Mouse (Mus musculus): ENCODE results near the gene Nxph2. TPM values are rescaled to one million over a fixed set of nuclear protein-coding genes. Genes with fewer than 3 reads are reported as not detected.

The Nxph2 gene
- 3.0 TPM for polyA plus RNA-seq (2015; fragmentation: Illumina TruSeq; extraction: RNeasy Lipid Tissue Mini Kit (QIAGEN cat#74804); ENCODE audit: low read depth, low replicate concordance)

DNA sequence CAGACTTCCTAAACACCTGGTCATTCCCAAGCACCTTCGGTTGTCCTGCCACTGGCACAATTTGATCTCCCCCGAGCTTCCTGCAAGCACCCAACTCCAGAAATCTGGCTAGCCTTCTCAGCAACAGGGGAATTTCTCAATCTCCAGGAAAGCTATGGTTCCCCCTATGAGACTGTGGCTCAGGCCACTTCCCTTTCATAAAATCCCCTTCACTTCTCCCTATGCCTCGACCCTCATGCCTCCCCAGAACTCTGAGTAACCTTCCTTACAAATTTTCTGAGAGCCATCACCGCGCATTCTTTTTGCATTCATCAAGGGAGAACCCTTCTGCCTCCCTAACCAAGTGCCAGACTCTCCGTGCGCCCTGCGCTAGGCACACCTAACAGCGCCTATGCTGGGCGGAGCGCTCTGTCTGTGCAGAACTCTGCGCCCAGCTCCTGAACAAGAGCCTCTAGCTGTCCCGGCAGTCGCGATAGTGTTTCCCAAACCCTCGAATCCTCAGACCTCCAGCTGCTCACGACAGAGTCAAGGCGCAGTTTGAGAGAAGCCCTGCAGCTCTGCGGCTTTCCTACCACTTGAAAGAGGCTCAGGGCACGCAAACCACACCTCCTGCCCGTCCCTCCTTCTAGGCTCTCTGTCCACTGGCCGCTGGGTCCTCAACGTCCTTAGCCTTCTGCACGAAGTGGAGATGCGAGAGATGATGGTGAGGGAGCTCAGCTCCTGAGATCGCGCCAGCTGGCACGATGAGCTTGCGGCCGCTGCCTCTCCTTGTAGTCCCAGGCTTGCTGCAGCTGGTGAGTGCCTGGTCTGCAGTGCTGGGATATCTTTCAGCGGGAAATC lies at the start of gene Nxph2:
Gene Nxph2, plus strand, starts transcription at position 501 of the 840 bp plus-strand sequence.

Other genes starting within 250 kb of the Nxph2 start
- gene Mastl, start 165.2 kb upstream of the Nxph2 start, polyA plus RNA-seq (2015; fragmentation: Illumina TruSeq; extraction: RNeasy Lipid Tissue Mini Kit (QIAGEN cat#74804); ENCODE audit: low read depth, low replicate concordance), result 0.52 TPM
- 69.1 TPM for gene Yme1l1, start 164.9 kb upstream of the Nxph2 start, polyA plus RNA-seq (2015; fragmentation: Illumina TruSeq; extraction: RNeasy Lipid Tissue Mini Kit (QIAGEN cat#74804); ENCODE audit: low read depth, low replicate concordance)
- gene 4931423N10Rik, start 113.8 kb upstream of the Nxph2 start, polyA plus RNA-seq (2015; fragmentation: Illumina TruSeq; extraction: RNeasy Lipid Tissue Mini Kit (QIAGEN cat#74804); ENCODE audit: low read depth, low replicate concordance), result 0.24 TPM